Mouse (Mus musculus): Measurements from ENCODE around the gene Cntn3. TPM values are rescaled to one million over a fixed set of nuclear protein-coding genes. Genes with fewer than 3 reads are reported as not detected.

Cntn3 gene
- polyA plus RNA-seq, 1 experiment, result 0.14 TPM

GRCm38 (mm10) chr6:102121676-102122075 is 451.2 kb downstream of the Cntn3 start:
- TF ChIP-seq CTCF (IDR thresholded peaks at IDR 0.05; ENCODE audit: control insufficient read depth, insufficient read depth, insufficient read length), result no peak
- TF ChIP-seq MYOG (IDR thresholded peaks at IDR 0.05; ENCODE audit: control insufficient read depth, extremely low read depth, insufficient read length), result no peak
- TF ChIP-seq MAX (IDR thresholded peaks at IDR 0.05), result no peak
- no peak for TF ChIP-seq MYOD1 (IDR thresholded peaks at IDR 0.05; ENCODE audit: control insufficient read depth, insufficient read length, low read depth)
- TF ChIP-seq USF1 (IDR thresholded peaks at IDR 0.05; ENCODE audit: low read depth), result no peak
- TF ChIP-seq FOSL1 (IDR thresholded peaks at IDR 0.05; ENCODE audit: insufficient read depth, low read length, poor library complexity, severe bottlenecking), result no peak
- no peak for TF ChIP-seq CEBPB (IDR thresholded peaks at IDR 0.05; ENCODE audit: low read depth)
- Histone ChIP-seq H3K4me3 (ENCODE audit: insufficient read depth, poor library complexity, severe bottlenecking) (no peak overlapping the region), H3K36me3 (ENCODE audit: control insufficient read depth, insufficient read depth) (no peaks in the 10 kb centered on the region)

GRCm38 (mm10) chr6:102120003-102120402 is 452.9 kb downstream of the Cntn3 start:
- TF ChIP-seq CEBPB (IDR thresholded peaks at IDR 0.05; ENCODE audit: low read depth) (no peak), CTCF (IDR thresholded peaks at IDR 0.05; ENCODE audit: control insufficient read depth, insufficient read depth, insufficient read length) (no peak), MYOD1 (IDR thresholded peaks at IDR 0.05; ENCODE audit: control insufficient read depth, insufficient read length, low read depth) (no peak), MYOG (IDR thresholded peaks at IDR 0.05; ENCODE audit: control insufficient read depth, extremely low read depth, insufficient read length) (no peak), MAX (IDR thresholded peaks at IDR 0.05) (no peak), USF1 (IDR thresholded peaks at IDR 0.05; ENCODE audit: low read depth) (no peak), FOSL1 (IDR thresholded peaks at IDR 0.05; ENCODE audit: insufficient read depth, low read length, poor library complexity, severe bottlenecking) (no peak)
- Histone ChIP-seq H3K27me3 (ENCODE audit: control insufficient read depth, insufficient read depth, insufficient read length) (no peaks in the 10 kb centered on the region), H3K79me2 (ENCODE audit: control insufficient read depth, insufficient read depth) (no peaks in the 10 kb centered on the region), H3ac (ENCODE audit: control insufficient read depth, insufficient read length, low read depth) (no peak overlapping the region), H3K79me3 (ENCODE audit: low read depth) (no peaks in the 10 kb centered on the region), H3K4me3 (ENCODE audit: insufficient read depth, poor library complexity, severe bottlenecking) (no peak overlapping the region), H3K36me3 (ENCODE audit: control insufficient read depth, insufficient read depth) (no peaks in the 10 kb centered on the region)

More at GRCm38 (mm10) chr6:102121676-102122075, 451.2 kb downstream of the Cntn3 start:
- Histone ChIP-seq H3ac (ENCODE audit: control insufficient read depth, insufficient read length, low read depth) (no peak overlapping the region), H3K27me3 (ENCODE audit: control insufficient read depth, insufficient read depth, insufficient read length) (no peaks in the 10 kb centered on the region), H3K79me2 (ENCODE audit: control insufficient read depth, insufficient read depth) (no peaks in the 10 kb centered on the region), H3K79me3 (ENCODE audit: low read depth) (no peaks in the 10 kb centered on the region)

- Histone ChIP-seq H3K4me3 (ENCODE audit: insufficient read depth, poor library complexity, severe bottlenecking) (no peak overlapping the region), H3K79me2 (ENCODE audit: control insufficient read depth, insufficient read depth) (no peaks in the 10 kb centered on the region), H3K27me3 (ENCODE audit: control insufficient read depth, insufficient read depth, insufficient read length) (no peaks in the 10 kb centered on the region), H3K36me3 (ENCODE audit: control insufficient read depth, insufficient read depth) (no peaks in the 10 kb centered on the region), H3K79me3 (ENCODE audit: low read depth) (no peaks in the 10 kb centered on the region), H3ac (ENCODE audit: control insufficient read depth, insufficient read length, low read depth) (no peak overlapping the region)
- TF ChIP-seq MYOD1 (IDR thresholded peaks at IDR 0.05; ENCODE audit: control insufficient read depth, insufficient read length, low read depth) (no peak), CTCF (IDR thresholded peaks at IDR 0.05; ENCODE audit: control insufficient read depth, insufficient read depth, insufficient read length) (no peak), MAX (IDR thresholded peaks at IDR 0.05) (no peak), MYOG (IDR thresholded peaks at IDR 0.05; ENCODE audit: control insufficient read depth, extremely low read depth, insufficient read length) (no peak), CEBPB (IDR thresholded peaks at IDR 0.05; ENCODE audit: low read depth) (no peak), FOSL1 (IDR thresholded peaks at IDR 0.05; ENCODE audit: insufficient read depth, low read length, poor library complexity, severe bottlenecking) (no peak), USF1 (IDR thresholded peaks at IDR 0.05; ENCODE audit: low read depth) (no peak)
These were observed 459.3 kb downstream of the Cntn3 start for GRCm38 (mm10) chr6:102113629-102114028.

All from C2C12 (cell line).